Mouse (Mus musculus) G1E (cell line): ENCODE data around the gene Lfng.

Experiments
- CTCF ChIP-seq: IDR thresholded peaks from 2 replicates; pipeline ENCODE4 v1.5.1; 2012; ENCODE audit warnings: low read depth, low read length, inconsistent platforms, mixed read lengths
- GATA2 ChIP-seq: IDR thresholded peaks from 2 replicates; pipeline ENCODE4 v1.6.1; 2012; ENCODE audit warnings: low read depth, low read length, inconsistent platforms, borderline replicate concordance

DNA sequence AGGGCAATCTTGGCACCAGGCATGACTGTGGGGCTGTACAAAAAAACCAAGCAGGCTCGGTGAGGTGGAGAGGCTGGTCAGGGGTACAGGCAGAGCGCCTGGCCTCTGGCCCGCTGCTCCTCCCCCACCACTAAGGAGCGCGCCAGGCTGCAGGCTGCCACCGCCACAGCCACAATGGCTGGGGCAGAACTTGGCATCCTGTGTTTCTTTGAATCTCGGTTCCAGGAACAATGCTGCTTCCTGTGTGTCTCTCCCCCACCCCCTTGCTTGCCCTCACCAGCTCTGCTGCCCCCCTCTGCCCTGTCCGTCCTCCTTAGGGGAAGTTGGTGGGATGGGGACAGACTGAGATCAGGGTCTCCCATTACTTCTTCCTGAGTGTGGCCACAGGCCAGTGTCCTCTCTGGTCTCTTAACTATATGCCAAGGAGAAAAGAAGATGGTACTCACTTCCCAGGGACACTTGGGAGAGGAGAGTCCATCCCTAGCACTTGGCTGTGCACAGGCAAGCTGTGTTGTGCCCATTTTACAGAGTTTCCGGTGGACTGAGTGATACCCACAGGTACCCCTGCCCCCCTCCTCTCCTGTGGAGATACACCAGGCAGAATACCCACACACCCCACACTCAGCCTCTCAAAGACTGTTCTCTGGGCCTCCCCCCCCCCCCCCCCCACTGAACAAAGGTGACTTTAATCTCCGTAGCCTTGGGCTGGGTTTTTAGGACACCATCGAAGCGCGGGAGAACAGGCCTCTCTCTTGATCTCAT lies 2.6 kb downstream of the Lfng start:
- TF ChIP-seq CTCF = no peak
- no peak for TF ChIP-seq GATA2
